Mouse (Mus musculus): ENCODE results near the gene Bsn.

- TF ChIP-seq CTCF (IDR thresholded peaks at IDR 0.05; ENCODE audit: low read depth) (no peak), EP300 (IDR thresholded peaks at IDR 0.05; ENCODE audit: low read depth) (no peak)
These were observed 33.4 kb upstream of the Bsn start for GRCm38 (mm10) chr9:108223633-108224032.
